Mouse (Mus musculus): ENCODE measurements around the gene Nudt17.
"Not testable (repeated sequence)": the region's sequence is repeated elsewhere in the genome, so short reads cannot be mapped to it uniquely, and the experiment has no call there.

The Nudt17 gene

DNA sequence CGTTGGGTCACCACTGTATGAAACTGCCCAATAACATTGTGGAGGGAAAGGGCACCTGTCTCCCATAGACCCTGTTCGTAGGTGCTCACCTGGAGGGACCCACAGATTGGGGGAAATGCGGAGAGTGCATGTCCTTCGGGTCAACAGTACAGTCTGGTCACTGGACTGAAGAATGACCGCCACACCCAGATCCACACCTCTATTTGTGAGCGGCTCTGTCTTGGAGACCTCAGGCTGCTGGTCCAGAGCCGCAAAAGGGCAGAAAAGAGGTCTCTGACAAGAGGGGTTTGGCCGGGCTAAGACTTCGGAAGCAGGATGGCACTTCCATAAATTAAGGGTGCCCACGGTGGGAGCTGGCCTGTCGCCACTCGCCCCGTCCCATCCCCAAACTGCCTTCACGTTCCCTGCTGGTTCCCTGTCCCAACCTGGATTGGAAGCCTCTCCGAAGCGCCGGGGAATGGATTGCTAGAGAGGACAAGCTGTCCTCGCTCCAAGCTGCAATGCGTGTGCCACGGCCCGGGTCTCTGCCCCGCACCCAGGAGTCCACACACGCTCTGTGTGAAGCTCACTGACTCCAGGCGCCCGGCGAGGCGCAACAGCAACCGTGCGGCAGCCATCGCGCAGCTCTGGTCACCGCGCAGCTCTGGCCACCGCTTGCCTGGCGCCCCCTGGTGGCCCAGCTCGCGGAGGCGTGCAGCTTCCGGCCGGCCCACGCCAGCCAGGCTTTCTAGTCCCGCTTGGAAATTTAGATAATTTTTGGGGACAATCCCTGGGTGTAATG is at the start of gene Nudt17:
Nudt17 (minus strand) TSS at position 660 of the 781 bp plus-strand sequence.
- peak; percentile 86 for DNase-seq

DNA sequence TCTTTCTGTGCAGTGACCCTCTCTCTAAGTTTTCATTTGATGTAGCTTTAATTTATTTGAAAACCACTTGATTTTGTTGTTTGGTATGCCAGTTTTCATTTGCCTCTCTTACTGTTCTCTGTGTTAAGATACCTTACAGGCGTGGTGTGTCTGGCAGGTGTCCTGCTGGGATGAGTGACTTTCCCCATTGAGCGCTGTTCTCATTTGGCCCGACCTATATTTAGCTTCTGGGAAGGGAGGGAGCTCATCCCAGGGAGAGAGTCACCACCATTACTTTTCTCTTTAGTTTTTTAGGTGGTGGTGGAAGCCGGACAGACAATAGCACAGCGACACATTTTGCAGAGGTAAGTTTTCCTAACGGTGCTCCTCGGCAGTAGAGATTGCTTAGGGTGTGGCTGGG is 49.3 kb upstream of the Nudt17 start:
- no peak for DNase-seq

DNA sequence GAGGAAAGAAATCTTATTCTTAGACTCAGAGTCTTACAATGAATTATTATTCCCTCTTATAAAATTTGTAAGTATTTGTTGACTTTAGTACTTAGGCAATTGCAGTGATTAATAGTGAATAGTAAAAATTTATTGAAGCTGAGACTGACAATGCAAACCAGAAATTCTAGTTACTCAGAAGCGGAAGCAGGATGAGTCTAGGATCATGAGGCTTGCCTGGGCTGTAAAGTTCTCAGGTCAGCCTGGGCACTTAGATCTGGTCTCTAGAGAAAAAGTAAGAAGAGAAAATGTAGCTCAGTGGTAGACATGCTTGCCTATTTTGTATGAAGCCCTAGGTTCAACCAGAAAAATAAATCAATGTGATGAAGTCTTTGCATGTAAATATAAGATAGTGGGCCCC is 47.6 kb upstream of the Nudt17 start:
- no peak for DNase-seq

- no peak for DNase-seq
Measured at GRCm38 (mm10) chr3:96746829-96747228, 38.5 kb upstream of the Nudt17 start.

- no peak for DNase-seq
Measured at GRCm38 (mm10) chr3:96744348-96744747, 36.0 kb upstream of the Nudt17 start.

- DNase-seq, result not testable (repeated sequence)
Measured at GRCm38 (mm10) chr3:96740279-96740678, 31.9 kb upstream of the Nudt17 start.

GRCm38 (mm10) chr3:96737995-96738394 is 29.6 kb upstream of the Nudt17 start:
- peak; percentile 23 for DNase-seq

DNA sequence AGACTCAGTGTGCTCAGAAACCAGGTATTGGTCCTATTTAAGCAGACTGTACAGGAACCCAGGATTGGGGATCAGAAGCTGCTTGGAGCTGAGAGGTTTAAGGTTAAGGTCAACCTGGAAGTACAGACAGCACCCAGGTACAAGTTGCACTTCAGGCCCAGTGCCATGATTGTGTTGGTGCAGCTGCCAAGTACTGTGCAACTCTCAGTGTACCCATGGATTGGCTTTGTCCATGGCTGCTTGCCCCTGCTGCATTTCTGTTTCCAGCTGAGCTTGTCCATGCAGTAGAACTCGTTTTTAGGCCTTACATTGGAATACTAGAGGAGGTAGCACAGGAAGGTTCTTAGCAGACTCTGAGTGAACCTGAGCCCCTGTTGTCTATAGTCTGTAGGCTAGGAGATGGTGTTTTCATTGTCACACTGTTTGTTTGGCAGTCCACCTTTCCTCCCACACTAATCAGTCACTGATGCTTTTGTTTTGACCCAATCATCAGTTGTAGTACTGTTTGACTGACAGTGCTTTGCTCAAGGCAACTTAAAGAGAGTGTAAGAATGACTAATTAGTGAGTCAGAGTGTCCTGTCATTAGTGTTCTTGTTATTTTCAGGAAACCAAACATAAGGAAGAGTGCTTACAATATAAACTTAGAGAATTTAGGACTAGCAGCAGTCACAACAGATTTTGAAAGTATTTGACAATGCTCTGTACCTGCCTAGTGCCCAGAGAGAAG is 28.8 kb upstream of the Nudt17 start:
- no peak for DNase-seq

- no peak for DNase-seq
Measured at GRCm38 (mm10) chr3:96735200-96735599, 26.8 kb upstream of the Nudt17 start.

- DNase-seq, result no peak
Measured at GRCm38 (mm10) chr3:96733984-96734383, 25.6 kb upstream of the Nudt17 start.

- no peak for DNase-seq
Measured at GRCm38 (mm10) chr3:96730785-96731184, 22.4 kb upstream of the Nudt17 start.

- DNase-seq, result no peak
Measured at GRCm38 (mm10) chr3:96729403-96729784, 21.0 kb upstream of the Nudt17 start.

- no peak for DNase-seq
Measured at GRCm38 (mm10) chr3:96728634-96729402, 20.5 kb upstream of the Nudt17 start.

- DNase-seq, result peak; percentile 31
Measured at GRCm38 (mm10) chr3:96727828-96728633, 19.7 kb upstream of the Nudt17 start.

GRCm38 (mm10) chr3:96727343-96727827 is 19.0 kb upstream of the Nudt17 start, which contains the start of the genes Polr3c and Rnf115:
Gene Polr3c, minus strand, starts transcription at chr3:96727628.
Gene Rnf115, plus strand, starts transcription at chr3:96727664.
- DNase-seq, result peak; percentile 98

DNA sequence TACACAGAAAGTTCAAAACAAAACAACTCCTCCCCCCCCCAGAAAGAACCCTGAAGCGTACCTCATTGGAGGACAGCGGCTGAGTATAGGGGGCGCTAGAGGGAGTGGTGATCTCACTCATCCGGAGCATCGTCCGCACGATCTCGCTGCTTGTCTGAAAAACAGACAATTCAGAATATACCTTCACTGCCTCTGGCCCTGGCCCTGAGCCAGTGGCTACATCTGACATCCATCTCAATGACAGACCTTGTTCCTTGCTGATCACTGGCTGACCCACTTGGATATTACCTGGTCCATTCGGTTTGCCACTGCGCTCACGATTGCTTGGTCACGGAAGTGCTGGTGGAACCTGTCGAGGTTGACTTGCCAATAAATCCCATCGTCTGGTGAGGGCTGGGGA is 10.8 kb upstream of the Nudt17 start:
- peak; percentile 71 for DNase-seq

GRCm38 (mm10) chr3:96715854-96716253 is 7.5 kb upstream of the Nudt17 start:
- DNase-seq, result no peak

DNA sequence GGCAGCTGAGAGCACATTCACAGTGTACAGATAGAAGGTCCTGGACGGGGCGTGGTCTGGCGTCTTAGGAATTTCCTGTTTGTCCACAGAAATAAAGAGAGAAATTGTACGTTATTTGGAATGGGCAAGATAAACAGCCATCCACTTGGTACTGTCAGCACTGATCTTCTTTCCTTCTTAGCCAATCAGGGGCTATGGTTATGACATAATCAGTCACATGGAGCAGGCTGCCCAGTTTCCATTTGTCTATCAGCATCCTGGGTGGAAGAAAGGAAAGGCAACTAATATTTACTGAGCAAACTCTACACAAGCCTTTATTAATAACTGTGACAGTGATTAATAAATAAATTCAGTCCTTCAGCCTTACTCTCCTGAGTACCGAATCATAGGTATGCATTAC is 5.9 kb upstream of the Nudt17 start:
- DNase-seq, result no peak

DNA sequence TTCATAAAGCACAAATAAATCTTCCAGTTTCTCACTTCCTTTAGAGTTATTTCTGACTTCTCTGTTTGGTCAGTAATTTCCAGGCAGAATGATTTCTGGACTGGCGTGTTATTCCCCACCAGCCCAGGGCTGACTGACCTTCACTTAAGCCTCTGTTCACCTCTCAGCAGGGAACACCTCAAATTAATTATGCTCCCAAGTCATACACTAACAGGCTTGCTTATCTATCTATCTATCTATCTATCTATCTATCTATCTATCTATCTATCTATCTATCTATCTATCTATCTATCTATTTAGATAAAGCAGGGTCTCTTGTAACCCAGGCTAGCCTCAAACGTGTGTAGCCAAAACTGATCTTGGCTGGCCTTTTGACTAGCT is 312 bp upstream of the Nudt17 start:
- no peak for DNase-seq

GRCm38 (mm10) chr3:96706984-96707383 is 1.4 kb downstream of the Nudt17 start:
- DNase-seq, result no peak

GRCm38 (mm10) chr3:96706217-96706616 is 2.1 kb downstream of the Nudt17 start:
- DNase-seq, result no peak

DNA sequence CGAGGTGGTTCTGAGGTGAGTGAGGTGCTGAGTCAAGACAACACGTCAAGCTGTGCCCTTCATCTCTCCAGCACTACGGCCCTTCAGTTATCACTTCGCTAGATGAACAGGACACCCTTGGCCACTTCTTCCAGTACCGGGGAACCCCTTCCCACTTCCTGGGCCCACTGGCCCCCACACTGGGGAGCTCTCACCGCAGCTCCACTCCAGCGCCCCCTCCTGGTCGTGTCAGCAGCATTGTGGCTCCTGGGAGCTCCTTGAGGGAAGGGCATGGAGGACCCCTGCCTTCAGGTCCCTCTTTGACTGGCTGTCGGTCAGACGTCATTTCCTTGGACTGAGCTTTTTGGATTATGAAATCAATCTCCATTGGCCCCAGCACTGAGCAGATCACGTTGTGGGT is 3.6 kb downstream of the Nudt17 start:
- peak; percentile 45 for DNase-seq
